Mouse (Mus musculus) layer of hippocampus, postnatal 10 days (tissue): Measurements from ENCODE around the gene Alg9. TPM values are rescaled to one million over a fixed set of nuclear protein-coding genes. Genes with fewer than 3 reads are reported as not detected.

ENCODE experiments used
- DNase-seq, 2 experiments: peaks; one replicate each; pipeline ENCODE4 v3.0.0; 2021; ENCODE audit warnings: low spot score in 2 of 2
- total RNA-seq, 2 experiments: library from RNA; stranded (reverse); gene quantifications; 2 replicates each; pipeline ENCODE4 v1.2.3; 2021

Gene Alg9
- total RNA-seq, 2 experiments from 2014 or later, result 35.3 to 35.6 TPM

DNA sequence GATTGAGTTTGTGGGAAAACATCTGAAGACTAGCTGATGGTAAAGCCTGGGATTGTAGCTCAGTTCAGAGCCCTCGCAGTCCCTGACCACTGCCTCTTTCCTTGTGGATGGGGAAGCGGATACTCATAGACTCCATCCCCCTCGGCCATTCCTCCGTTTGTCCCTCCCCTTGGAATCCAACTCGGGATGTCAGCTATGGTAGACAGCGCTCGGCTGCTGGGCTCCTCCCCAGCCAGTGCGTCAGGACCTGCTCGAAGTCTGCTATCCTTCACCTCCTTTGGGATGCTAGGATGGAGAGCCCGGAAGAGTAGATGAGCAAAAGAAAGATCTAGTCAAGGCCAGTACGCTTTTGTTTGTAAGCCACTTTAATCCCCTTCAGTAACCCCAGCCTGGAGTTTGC lies 75.5 kb downstream of the Alg9 start:
- no peak for DNase-seq

- DNase-seq, result no peak
These were observed 75.9 kb downstream of the Alg9 start for GRCm38 (mm10) chr9:50850713-50851112.

- DNase-seq, result no peak
These were observed 78.0 kb downstream of the Alg9 start for GRCm38 (mm10) chr9:50852634-50853349.

DNA sequence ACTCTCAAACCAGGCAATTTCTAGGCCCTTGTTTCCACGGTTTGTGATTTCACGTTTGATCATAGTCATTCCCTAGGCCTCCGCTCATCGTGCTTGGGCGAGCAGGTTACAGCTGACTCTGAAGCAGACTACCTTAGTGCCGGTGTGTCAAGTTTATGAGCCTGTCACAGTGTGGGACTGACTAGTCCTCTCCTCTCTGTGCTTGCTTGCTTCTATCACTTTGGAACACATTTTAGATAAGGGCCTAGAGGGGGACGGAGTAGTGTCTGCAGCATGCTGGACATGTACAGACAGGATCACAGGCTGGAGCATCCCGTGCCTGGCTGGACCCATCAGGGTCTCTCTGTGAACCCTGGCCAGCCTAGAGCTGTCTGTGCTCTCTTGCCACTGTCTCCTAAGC lies 79.6 kb downstream of the Alg9 start:
- no peak for DNase-seq

- DNase-seq, result no peak
These were observed 80.4 kb downstream of the Alg9 start for GRCm38 (mm10) chr9:50855133-50855766.

DNA sequence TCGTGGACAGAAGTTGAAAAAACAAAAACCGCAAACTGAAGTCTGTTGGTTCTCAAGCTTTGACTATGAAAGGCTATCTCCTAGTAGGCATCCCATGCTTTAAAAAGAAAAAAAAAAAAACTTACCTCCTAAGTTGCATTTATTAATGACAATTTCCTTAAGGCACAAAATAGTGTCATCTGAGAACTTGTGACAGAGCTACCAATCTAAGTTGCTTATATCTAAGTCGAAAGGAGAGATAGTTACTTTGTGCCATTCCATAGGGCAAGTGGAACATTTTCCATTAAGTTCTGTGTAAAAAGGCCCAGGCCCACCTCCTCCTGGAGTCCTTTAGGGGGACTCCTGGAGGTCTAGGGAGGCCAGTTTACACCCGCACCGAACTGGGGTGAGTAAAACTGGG lies 81.0 kb downstream of the Alg9 start:
- no peak for DNase-seq

DNA sequence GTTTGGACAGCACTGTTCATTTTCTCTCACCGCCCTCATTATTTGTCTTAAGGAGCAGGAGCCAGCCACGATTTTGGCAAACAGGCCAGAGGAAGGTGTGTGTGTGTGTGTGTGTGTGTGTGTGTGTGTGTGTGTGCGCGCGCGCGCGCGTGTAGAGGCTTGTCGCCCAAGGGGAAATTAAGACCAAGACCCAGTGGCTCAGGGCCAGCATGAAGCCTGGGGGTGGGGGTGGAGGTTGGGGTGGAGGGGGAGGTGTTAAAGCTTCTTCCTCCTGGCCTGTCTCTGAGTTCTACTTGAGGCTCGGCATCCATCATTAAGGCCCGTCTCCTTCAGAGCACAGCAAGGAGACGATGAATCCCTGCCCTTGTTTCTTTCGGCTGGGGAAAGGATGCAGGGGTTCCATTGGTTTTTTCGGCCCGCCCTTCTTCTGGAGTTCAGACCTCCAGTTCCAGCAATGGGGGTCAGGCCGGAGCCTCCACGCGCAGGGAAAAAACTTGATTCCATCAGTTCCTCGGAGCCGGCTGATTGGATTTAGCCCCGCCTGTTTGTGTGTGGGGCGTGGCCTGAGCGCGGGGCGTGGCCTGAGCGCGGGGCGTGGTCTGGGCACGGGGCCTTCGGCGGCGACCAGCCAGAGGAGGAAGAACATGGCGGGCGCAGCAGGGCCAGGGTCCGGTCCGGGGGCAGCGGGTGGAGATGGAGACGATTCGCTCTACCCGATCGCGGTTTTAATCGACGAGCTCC lies 81.7 kb downstream of the Alg9 start:
- DNase-seq, result peak; percentile 96 to 97

DNA sequence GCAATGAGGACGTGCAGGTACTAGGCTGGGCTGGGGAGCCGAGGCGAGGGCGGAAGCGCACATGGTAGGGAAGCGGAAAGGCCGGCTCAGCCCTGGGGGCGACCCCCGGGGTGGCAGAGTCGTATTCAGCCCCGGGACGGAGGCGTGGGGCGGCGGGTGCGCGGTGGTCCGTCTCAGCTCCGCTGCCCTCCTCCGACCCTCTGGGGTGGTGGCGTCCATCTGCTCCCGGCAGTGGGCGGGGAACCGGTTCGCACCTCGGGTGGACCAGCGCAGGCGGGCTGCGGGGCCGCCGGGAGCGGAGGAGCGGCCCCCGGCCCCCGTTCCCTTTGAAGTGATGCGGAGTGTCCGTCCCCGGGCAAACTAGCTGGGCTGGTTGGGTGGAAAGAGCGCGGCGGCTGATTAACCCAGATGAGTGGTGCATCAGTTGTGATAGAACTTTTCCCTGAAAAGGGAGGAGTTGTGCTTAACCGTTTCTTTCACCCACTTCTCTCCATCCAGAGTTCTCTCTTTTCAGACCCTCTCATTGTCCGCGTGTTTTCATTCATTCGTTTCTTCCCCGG lies 82.3 kb downstream of the Alg9 start:
- no peak for DNase-seq

DNA sequence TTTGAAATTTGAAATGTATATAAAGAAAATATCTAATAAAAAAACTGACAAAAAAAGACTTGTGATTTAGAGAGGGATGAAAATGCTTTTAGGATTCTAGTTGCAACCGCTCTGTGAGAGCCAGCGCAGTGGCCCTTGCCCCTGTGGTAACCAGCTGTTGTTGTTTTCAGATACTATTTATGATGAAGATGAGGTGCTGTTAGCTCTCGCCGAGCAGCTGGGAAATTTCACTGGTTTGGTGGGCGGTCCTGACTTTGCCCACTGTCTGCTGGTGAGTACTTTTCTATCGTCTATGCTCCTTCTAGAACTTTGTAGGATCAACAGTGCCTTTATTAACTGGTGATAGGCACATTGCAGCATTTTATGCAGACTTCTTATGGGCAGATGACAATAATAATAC lies 83.9 kb downstream of the Alg9 start:
- no peak for DNase-seq

DNA sequence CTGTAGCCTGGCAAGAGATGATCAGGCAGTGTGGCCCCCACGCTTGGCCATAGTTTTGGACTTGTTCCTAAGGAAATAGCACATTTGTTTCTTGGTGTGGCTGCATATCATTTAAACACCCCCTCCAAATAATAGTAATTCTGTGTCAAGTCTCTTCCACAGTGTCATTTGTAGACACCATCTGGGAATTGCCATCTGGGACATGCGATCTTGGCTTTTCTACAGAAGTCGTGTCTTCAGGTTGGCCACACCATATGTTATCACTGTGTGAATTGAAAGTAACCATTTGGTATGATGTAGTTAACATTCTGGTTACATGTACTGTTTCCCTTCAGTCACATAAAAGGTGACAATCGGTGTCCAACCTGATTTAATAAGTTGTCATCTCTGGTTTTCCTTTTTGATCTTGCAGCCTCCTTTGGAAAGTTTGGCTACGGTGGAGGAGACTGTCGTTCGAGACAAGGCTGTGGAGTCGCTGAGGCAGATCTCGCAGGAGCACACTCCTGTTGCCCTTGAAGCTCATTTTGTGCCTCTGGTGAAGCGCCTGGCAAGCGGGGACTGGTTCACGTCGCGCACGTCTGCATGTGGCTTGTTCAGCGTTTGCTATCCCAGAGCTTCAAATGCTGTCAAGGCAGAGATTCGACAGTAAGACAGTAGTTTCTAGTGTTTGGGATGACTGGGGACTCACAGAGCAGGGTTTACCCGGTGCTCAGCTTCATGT lies 86.5 kb downstream of the Alg9 start:
- DNase-seq, result no peak

DNA sequence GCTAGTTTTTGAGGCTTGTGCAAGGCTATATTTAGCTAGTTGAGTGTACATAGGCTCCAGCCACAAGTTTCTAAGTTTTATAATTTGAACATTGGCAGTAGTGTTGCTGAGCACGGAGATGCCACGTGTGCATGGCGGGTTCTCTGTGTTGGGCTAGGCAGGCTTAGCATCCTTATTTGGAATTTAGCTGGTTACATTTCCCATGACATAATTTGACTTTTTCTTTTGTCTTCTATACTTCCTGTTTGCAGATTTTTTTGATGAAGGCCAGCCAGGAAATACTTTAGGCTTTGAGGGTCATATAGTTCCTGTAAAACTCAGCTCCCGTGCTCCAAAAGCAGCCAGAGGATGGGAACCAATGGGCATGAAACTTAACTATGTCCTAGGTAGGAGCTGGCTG lies 89.0 kb downstream of the Alg9 start:
- no peak for DNase-seq

DNA sequence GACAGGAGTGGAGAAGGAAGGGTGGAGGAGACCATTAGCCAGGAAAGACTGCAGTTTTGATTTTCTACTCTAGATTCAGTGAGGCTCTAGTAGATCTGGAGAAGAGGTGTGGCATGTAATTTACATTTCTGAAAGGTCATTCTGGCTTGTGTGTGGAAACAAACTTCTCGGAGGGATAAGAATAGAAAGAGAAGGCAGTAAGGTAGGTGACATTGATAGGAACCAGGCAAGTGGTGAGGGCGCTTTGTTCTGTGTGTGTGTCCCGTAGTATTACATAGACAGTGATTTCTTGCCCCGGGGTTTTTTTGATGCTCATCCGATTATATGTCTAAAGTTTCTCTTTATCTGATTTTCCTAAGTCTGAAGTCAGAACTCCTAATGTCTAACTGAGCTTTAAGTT lies 90.1 kb downstream of the Alg9 start:
- no peak for DNase-seq

DNA sequence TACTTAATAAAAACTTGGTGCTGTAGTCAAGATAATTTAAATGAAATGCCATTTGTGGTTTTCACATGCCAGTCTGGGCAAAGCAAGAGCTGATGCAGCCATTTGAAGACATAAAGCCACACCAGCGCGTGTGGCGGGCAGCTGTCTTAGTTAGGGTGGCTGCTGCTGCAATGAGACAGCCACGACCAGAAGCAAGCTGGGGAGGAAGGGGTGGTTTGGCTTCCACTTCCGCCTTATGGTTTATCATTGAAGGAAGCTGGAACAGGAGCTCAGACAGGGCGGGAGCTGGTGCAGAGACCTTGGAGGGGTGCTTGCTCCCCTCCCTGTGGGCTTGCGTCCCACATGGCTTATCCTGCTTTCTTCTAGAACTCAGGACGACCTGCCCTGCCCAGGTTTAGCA lies 91.0 kb downstream of the Alg9 start:
- no peak for DNase-seq

GRCm38 (mm10) chr9:50867015-50867414 lies 92.2 kb downstream of the Alg9 start:
- DNase-seq, result no peak

GRCm38 (mm10) chr9:50868182-50868581 lies 93.4 kb downstream of the Alg9 start:
- no peak for DNase-seq

- no peak for DNase-seq
These were observed 98.4 kb downstream of the Alg9 start for GRCm38 (mm10) chr9:50873210-50873609.

GRCm38 (mm10) chr9:50874031-50874430 lies 99.2 kb downstream of the Alg9 start:
- no peak for DNase-seq

DNA sequence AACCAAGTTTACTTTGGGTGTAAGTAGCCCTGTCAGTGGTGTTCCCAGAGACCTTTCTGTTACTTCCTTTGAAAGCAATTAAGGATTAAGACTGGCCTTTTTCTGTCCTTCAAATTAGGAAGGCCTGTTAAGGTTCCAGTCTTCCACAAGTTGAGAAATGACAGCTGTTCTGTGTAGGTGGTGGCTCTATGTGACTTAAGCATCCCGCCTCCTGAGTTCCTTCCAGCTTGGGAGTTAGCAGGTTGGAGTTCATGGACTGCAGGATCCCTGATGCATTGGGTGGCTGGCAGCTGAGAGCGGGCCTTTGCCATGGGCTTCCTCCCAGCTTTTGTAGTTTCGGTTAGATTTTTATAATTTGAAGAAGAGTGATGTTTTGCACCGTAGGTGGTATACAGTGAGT lies 100.7 kb downstream of the Alg9 start:
- DNase-seq, result no peak

- no peak for DNase-seq
These were observed 101.5 kb downstream of the Alg9 start for GRCm38 (mm10) chr9:50876287-50876686.

DNA sequence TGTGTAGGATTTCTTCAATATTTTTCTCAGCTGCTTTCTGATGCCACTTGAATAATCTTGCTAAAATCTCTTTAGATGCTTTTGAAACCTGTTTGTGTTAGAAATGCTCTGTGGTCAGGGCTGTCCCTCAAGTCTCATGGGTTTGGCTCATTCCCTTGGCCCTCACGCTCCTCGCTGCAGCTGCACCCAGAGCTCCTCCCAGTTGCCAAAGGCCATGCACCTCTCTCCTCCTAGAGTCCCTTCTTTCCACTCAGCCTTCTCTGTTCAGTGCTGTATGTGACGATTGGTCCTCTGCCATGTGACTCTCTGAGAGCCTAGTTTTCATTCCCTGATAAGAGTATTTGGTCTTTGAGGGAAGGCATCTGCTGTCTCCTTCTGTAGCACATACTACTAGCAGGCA lies 102.6 kb downstream of the Alg9 start:
- no peak for DNase-seq

GRCm38 (mm10) chr9:50882183-50882582 lies 107.4 kb downstream of the Alg9 start:
- DNase-seq, result no peak
